Mouse (Mus musculus): ENCODE data around the gene Cnbd2.

DNA sequence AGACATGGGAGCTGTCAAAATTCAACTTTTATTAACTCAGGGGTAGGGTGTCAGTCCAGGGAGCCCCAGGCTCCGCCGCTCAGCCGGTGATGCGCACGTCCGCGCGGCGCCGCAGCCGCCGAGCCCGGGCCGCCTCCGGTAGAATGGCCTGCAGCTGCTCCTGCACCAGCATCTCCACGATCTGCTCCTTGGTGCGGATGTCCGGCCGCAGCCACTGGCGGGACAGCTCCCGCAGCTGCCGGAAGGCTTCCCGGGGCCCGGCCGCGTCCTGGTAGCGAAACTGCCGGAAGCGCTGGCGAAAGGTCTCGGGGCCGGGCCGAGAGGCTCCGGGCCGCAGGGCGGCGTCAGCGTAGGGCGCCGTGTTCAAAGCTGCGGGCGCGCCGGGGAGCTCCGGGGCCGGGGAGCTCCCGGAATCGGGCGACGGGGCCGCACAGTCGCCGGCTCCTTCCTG lies 233 bp upstream of the Cnbd2 start:
- no peak for TF ChIP-seq CTCF (IDR thresholded peaks at IDR 0.05; ENCODE audit: extremely low read depth, insufficient read length, insufficient replicate concordance, low read depth, low read length)
- TF ChIP-seq POLR2A (IDR thresholded peaks at IDR 0.05; ENCODE audit: low read depth, low read length) = no peak
